Mouse (Mus musculus) megakaryocyte, embryonic 14.5 days (primary cell): ENCODE measurements at regions not wholly inside any gene's neighbourhood (a gene's known extent, or its start where the extent isn't known, plus 50 kb on each side); places are given as distances from the start of the nearest gene placed in this dataset.

ENCODE experiments used
- H3K27me3 ChIP-seq: replicated peaks from 2 replicates; pipeline ENCODE3; 2012; ENCODE audit warnings: inconsistent platforms
- H3K36me3 ChIP-seq: replicated peaks from 2 replicates; pipeline ENCODE3; 2012; ENCODE audit warnings: low read length, inconsistent platforms, mixed read lengths
- H3K4me1 ChIP-seq: 2 replicates; pipeline ENCODE4 v1.6.1; 2012; ENCODE audit warnings: inconsistent platforms
- H3K4me3 ChIP-seq: replicated peaks from 2 replicates; pipeline ENCODE3; 2012; ENCODE audit warnings: moderate library complexity, mild to moderate bottlenecking, inconsistent platforms
- H3K9me3 ChIP-seq: 2 replicates; pipeline ENCODE4 v1.6.1; 2012; ENCODE audit warnings: inconsistent platforms
- FLI1 ChIP-seq: IDR thresholded peaks from 2 replicates; pipeline ENCODE4 v1.6.1; 2012; ENCODE audit warnings: low read length, inconsistent platforms, mixed read lengths
- GATA1 ChIP-seq: IDR thresholded peaks from 3 replicates; pipeline ENCODE4 v1.6.1; 2012; ENCODE audit warnings: mixed read lengths, low read length, inconsistent platforms, borderline replicate concordance

GRCm38 (mm10) chr9:61266992-61267391, 105.2 kb upstream of the Tle3 start:
- no peaks in the 10 kb centered on the region for H3K36me3 ChIP-seq

GRCm38 (mm10) chr9:61267541-61267940, 104.6 kb upstream of the Tle3 start:
- TF ChIP-seq FLI1: no peak
- no peak for TF ChIP-seq GATA1
- peaks cover 22% of the 10 kb centered on the region for H3K9me3 ChIP-seq
- H3K4me3 ChIP-seq: no peak overlapping the region
- H3K4me1 ChIP-seq: no peaks in the 10 kb centered on the region
- no peaks in the 10 kb centered on the region for H3K36me3 ChIP-seq
- peaks cover 86% of the 10 kb centered on the region for H3K27me3 ChIP-seq

More at GRCm38 (mm10) chr9:61266992-61267391, 105.2 kb upstream of the Tle3 start:
- no peak overlapping the region for H3K4me3 ChIP-seq
- no peaks in the 10 kb centered on the region for H3K4me1 ChIP-seq
- peaks cover 22% of the 10 kb centered on the region for H3K9me3 ChIP-seq
- TF ChIP-seq FLI1: no peak
- TF ChIP-seq GATA1: no peak
- peaks cover 86% of the 10 kb centered on the region for H3K27me3 ChIP-seq

GRCm38 (mm10) chr9:61268162-61268561, 104.0 kb upstream of the Tle3 start:
- TF ChIP-seq GATA1: no peak
- no peak for TF ChIP-seq FLI1
- H3K36me3 ChIP-seq: no peaks in the 10 kb centered on the region

GRCm38 (mm10) chr9:61268681-61269080, 103.5 kb upstream of the Tle3 start:
- H3K36me3 ChIP-seq: no peaks in the 10 kb centered on the region
- H3K4me1 ChIP-seq: no peaks in the 10 kb centered on the region
- TF ChIP-seq FLI1 (no peak), GATA1 (no peak)
- no peak overlapping the region for H3K4me3 ChIP-seq
- H3K27me3 ChIP-seq: peaks cover 87% of the 10 kb centered on the region
- peaks cover 22% of the 10 kb centered on the region for H3K9me3 ChIP-seq

More at GRCm38 (mm10) chr9:61268162-61268561, 104.0 kb upstream of the Tle3 start:
- Histone ChIP-seq H3K4me3 (no peak overlapping the region), H3K4me1 (no peaks in the 10 kb centered on the region), H3K27me3 (peaks cover 86% of the 10 kb centered on the region), H3K9me3 (peaks cover 22% of the 10 kb centered on the region)

- H3K4me1 ChIP-seq: no peaks in the 10 kb centered on the region
- no peak overlapping the region for H3K4me3 ChIP-seq
- H3K36me3 ChIP-seq: no peaks in the 10 kb centered on the region
- peaks cover 85% of the 10 kb centered on the region for H3K27me3 ChIP-seq
- H3K9me3 ChIP-seq: peaks cover 18% of the 10 kb centered on the region
- TF ChIP-seq FLI1 (no peak), GATA1 (no peak)
Measured at GRCm38 (mm10) chr9:61269151-61269870, 102.9 kb upstream of the Tle3 start.

GRCm38 (mm10) chr9:61271243-61271642, 100.9 kb upstream of the Tle3 start:
- TF ChIP-seq FLI1: no peak
- TF ChIP-seq GATA1: no peak
- Histone ChIP-seq H3K4me3 (no peak overlapping the region), H3K4me1 (no peaks in the 10 kb centered on the region)

GRCm38 (mm10) chr9:61271769-61272352, 100.3 kb upstream of the Tle3 start:
- Histone ChIP-seq H3K4me1 (no peaks in the 10 kb centered on the region), H3K36me3 (no peaks in the 10 kb centered on the region), H3K4me3 (no peak overlapping the region), H3K9me3 (no peaks in the 10 kb centered on the region), H3K27me3 (peaks cover 83% of the 10 kb centered on the region)
- no peak for TF ChIP-seq FLI1
- no peak for TF ChIP-seq GATA1

More at GRCm38 (mm10) chr9:61271243-61271642, 100.9 kb upstream of the Tle3 start:
- H3K36me3 ChIP-seq: no peaks in the 10 kb centered on the region
- H3K27me3 ChIP-seq: peaks cover 82% of the 10 kb centered on the region
- no peaks in the 10 kb centered on the region for H3K9me3 ChIP-seq

GRCm38 (mm10) chr9:61274020-61274419, 98.1 kb upstream of the Tle3 start:
- Histone ChIP-seq H3K4me3 (no peak overlapping the region), H3K36me3 (no peaks in the 10 kb centered on the region), H3K4me1 (peaks cover 16% of the 10 kb centered on the region), H3K27me3 (peaks cover 79% of the 10 kb centered on the region), H3K9me3 (no peaks in the 10 kb centered on the region)
- TF ChIP-seq GATA1: no peak
- no peak for TF ChIP-seq FLI1

GRCm38 (mm10) chr9:61277369-61278215, 94.6 kb upstream of the Tle3 start:
- Histone ChIP-seq H3K9me3 (no peaks in the 10 kb centered on the region), H3K4me1 (peaks cover 16% of the 10 kb centered on the region), H3K27me3 (peaks cover 81% of the 10 kb centered on the region), H3K36me3 (no peaks in the 10 kb centered on the region), H3K4me3 (no peak overlapping the region)
- no peak for TF ChIP-seq FLI1
- TF ChIP-seq GATA1: no peak

GRCm38 (mm10) chr9:61278216-61278758, 93.9 kb upstream of the Tle3 start:
- no peak for TF ChIP-seq GATA1
- TF ChIP-seq FLI1: no peak
- peaks cover 16% of the 10 kb centered on the region for H3K4me1 ChIP-seq
- H3K4me3 ChIP-seq: peak overlapping the region; percentile 84
- H3K9me3 ChIP-seq: no peaks in the 10 kb centered on the region
- no peaks in the 10 kb centered on the region for H3K36me3 ChIP-seq
- H3K27me3 ChIP-seq: peaks cover 83% of the 10 kb centered on the region
